Mouse (Mus musculus): ENCODE results near the gene Msantd3.

The Msantd3 gene

GRCm38 (mm10) chr4:48610251-48610650, 70.5 kb downstream of the Msantd3 start:
- DNase-seq: no peak

All from right cerebral cortex, postnatal 25 days (tissue).